Mouse (Mus musculus): Measurements from ENCODE around the gene Krt12.

DNA sequence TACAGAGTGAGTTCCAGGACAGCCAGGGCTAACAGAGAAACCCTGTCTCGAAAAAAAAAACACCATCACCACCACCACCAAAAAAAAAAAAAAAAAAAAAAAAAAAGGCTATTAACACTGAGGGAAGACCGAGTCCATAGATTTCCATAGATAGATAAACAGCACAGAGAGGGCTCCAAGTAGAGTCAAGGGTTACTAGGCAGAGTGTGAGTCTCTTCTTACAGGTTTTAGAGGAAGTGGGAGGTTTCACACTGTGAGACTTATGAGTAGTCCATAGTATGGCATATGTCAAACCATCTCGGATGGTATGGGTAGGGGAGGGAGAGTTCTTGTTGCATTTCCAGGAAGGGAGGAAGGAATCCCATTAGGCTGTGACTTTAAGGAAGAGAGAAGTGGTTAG is 24.0 kb downstream of the Krt12 start:
- TF ChIP-seq CTCF (IDR thresholded peaks at IDR 0.05; ENCODE audit: extremely low read depth, insufficient read depth, insufficient read length, insufficient replicate concordance), result no peak
- no peak for TF ChIP-seq POLR2A (IDR thresholded peaks at IDR 0.05; ENCODE audit: low read depth, low read length)
